Mouse (Mus musculus): Measurements from ENCODE around the gene Hbs1l. TPM values are rescaled to one million over a fixed set of nuclear protein-coding genes. Genes with fewer than 3 reads are reported as not detected.

The Hbs1l gene
- 10 to 100 TPM; 88.7 to 99.4 TPM for total RNA-seq (2023)

GRCm38 (mm10) chr10:21295759-21296621, at the start of gene Hbs1l:
Gene Hbs1l (plus strand): TSS chr10:21295979.

DNA sequence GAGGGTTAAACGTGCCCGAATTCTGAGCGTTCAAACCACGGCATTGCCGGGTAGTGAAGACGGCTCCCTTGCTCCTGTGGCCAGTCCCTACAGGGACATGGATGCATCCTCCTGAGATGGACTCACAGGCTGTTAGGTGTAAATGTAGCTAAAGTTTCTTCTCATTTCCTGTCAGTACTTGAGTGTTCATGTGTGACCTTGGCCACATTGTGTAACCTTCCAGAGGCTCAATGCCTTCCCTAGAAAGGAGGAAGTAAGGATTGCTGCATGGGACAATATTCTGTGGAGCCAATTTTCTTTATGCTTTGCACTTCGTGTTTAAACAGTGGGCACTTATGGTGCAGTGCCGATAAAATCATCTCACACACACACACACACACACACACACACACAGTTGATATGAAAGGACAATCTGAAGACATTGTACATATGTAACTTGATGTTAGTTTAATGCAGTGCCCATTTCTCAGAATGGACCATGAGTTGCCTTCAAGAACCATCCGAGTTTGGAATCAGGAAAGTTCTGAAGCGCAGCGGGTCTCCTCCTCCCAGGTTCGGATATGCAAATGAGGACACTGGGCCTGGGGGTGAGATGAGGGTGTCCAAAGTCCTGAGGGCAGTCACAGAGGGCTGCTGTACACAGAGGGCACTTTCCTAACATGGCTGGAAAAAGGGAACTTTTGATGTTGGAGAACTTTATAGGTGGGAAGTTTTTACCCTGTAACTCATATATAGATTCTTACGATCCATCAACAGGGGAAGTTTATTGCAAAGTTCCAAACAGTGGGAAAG, 81.1 kb downstream of the Hbs1l start, which contains the start of gene Aldh8a1:
Gene Aldh8a1, plus strand, starts transcription at position 610 of the 792 bp plus-strand sequence.

Other genes starting within 250 kb of the Hbs1l start
- gene Myb, start 135.0 kb upstream of the Hbs1l start, total RNA-seq (2023) = 10 to 100 TPM; 14.0 to 24.8 TPM
- gene Aldh8a1, start 81.3 kb downstream of the Hbs1l start, total RNA-seq (2023) = under 1 TPM; 0.38 to 0.62 TPM